Mouse (Mus musculus) small intestine, adult 10 weeks (tissue): ENCODE data around the gene Cfap161. TPM values are rescaled to one million over a fixed set of nuclear protein-coding genes. Genes with fewer than 3 reads are reported as not detected.

Experiments used
- polyA plus RNA-seq: library from polyadenylated mRNA; stranded (reverse); fragments of 350-450 nt; fragmentation: Illumina TruSeq; extraction: RNeasy Lipid Tissue Mini Kit (QIAGEN cat#74804); gene quantifications from one replicate; pipeline ENCODE4 v1.2.3, GENCODE M21; 2014; ENCODE audit warnings: low replicate concordance

Gene Cfap161
- polyA plus RNA-seq: not detected

DNA sequence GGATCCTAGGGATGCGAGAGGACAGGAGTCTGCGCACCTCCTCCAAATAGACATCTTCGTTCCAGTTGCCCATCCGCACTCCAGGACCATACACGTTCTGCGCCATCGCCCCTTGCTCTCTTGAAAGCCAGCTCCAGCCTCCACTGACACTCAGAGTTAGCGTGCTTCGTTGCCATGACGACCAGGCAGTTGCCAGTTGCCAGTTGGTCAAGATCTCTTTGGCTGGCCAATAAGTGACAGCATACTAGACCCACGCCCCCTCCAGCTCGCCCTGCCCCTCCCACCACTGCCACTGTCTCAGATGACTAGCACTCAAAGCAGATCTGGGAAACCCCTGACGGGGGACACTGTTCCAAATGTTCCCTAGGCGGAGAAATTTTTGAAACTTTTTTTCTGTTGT, at the start of gene Cfap161:
TSS of gene Cfap161 (minus strand) at position 176 of the 400 bp plus-strand sequence.

DNA sequence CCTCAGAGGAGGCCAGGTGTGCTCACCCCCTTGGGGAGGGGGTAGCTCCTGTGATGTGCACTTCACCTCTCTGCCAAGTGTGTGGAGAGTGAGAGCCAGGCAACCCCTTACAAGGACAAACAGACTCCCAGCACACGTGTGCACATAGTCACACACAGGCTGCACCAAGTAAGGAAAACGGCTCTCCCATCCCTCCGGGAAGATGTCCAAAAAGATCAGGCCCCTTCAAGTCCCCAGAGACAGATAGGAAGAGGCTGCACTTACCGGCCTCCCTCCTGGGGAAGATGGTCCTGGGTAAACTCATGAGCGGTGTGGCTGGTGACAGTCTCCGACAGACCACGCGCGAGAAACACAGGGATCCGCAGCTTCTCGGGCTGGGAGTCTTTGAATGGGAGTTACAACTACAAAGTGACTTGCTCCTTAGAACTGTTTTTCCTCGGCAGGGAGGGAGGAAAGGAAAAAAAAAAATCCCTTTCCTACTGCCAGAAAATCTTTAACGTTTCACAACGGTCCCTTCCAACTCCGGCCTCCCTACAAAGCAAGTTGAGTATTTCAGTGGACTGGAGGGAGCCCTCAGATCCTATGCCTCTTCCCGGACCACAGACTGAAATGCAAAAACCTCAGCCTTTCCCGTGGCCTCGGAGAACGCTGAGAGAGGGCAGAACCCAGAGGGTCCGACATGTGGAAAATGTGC, 49.1 kb downstream of the Cfap161 start, which contains the start of gene Il16:
TSS of gene Il16 (minus strand) at position 314 of the 694 bp plus-strand sequence.

Other genes starting within 250 kb of the Cfap161 start
- 0.48 TPM for gene Tmc3, start 210.0 kb downstream of the Cfap161 start, polyA plus RNA-seq
- gene Stard5, start 162.9 kb downstream of the Cfap161 start, polyA plus RNA-seq: 19.1 TPM
- gene Il16, start 49.2 kb downstream of the Cfap161 start, polyA plus RNA-seq: 1.1 TPM
- gene Tlnrd1, start 89.4 kb upstream of the Cfap161 start, polyA plus RNA-seq: 11.9 TPM
- 9.1 TPM for gene Mesd, start 89.6 kb upstream of the Cfap161 start, polyA plus RNA-seq